Mouse (Mus musculus): ENCODE data around the gene Shmt2.

DNA sequence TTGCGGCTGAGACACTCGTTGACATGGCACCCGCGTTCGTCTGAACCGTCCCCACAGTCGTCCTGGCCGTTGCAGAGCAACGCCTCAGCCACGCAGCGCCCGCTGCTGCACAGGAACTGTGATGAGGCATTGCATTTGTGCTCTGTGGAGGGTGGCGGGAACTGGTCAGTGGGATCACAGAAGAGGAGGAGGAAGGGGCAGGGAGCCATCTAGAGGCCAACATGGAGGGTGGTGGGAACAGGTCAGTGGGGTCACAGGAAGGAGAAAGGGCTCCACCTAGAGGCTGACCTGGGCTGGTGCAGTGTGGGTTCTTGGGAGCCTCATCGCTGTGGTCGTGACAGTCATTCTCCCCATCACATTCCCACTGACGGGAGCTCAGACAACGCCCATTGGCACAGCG is 33.5 kb upstream of the Shmt2 start:
- TF ChIP-seq CTCF (IDR thresholded peaks at IDR 0.05; ENCODE audit: insufficient read depth, low read depth, low read length) = peak; percentile 67
- no peak for TF ChIP-seq POLR2A (IDR thresholded peaks at IDR 0.05; ENCODE audit: insufficient read depth, low read depth, low read length)
